Mouse (Mus musculus) B cell, adult 2 months (primary cell): ENCODE data around the gene Fbxo11.

ENCODE experiments used
- DNase-seq, 2 experiments: peaks; one replicate each; pipeline ENCODE4 v3.0.0; 2022

Fbxo11 gene

DNA sequence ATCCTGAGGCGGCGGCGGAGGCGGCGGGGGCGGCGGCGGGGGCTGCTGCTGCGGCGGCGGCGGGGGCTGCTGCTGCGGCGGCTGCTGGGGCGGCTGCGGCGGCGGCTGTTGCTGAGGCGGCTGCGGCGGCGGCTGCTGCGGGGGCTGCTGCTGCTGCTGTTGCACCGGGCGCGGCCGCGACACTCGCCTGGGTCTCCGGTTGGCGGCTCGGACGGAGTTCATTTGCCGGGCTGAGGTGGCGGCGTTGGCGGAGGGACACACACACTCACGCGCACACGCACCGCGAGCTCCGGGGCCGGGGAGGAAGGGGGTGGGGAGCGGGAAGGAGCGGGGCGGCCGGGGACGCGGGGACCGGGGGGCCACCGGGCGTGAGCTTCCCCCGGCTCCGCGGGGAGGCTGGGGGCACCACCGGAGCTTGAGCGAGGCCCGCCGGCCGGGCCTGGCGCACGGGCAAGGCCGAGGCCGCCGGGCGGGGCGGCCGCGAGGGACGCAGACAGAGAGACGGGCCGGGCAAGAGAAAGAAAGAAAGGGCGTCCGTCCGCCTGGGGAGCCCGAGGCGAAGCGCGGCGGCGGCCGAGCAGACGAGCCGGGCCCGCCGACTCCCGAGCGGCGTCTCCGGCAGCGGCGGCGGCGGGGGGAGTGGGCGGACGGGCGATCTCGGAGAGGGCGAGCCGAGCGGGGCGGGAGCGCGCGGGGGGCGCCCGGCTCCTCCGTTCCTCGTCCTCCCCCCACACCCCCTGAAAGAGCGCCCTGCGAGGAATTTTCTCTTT lies at the start of gene Fbxo11:
Gene Fbxo11 (minus strand): TSS at position 261 of the 770 bp plus-strand sequence.
- peak; percentile 48 to 70 for DNase-seq

DNA sequence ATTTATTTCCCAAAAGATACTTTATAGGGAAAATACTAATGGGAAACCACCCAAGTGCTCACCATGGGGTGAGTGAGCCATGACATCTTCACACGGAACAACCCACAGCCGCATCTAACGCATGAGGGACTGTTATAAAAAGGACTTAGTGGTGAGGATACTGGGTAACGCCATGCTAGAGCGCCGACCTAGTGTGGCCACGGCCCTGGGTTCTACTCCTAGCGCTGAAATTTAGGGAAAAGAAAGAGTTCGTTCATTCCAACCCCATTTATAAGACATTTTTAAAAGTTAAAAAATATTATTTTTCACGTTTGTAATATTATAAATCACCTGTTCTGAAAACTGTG lies 48.8 kb upstream of the Fbxo11 start:
- DNase-seq, result peak in 1 of 2 experiments; percentile 66

DNA sequence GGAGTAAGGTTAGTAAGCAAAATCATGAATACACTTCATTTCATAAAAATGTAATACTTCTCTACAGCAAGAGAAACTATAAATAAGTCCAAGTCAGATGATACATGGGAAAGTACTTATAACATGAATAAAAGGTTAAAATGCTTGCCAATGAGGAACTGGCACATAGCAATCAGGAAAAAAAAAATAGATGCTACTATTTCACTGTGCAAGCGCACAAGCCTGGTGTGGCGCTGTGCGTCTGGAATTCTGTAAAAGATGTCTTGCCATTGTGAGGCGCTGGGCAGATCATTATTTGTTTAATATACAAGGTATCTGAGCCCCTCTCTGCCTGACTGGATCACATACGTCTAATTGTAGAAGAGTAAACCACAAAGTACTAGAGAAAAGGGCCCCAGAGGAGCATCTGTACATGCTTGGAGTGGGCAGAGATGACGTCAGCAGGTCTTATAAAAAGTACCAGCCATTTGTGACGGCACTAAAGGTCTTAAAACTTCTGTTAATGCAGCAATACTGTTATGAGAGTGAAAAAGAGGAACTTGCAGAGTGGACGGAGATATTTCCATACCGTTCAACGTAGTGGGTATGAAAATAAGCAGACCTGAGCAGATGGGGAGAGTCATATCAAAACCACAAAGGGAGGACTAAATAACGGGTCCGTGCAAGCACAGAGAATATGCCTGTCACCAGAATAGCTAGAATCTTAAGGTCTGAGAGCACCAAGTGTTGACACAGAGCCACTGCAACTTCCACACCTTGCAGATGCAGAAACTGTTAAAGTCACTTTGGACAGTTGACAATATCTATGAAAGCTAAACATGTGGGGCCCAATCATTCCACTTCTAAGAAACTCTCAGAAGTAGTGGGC lies 48.2 kb upstream of the Fbxo11 start:
- peak; percentile 85 to 88 for DNase-seq

DNA sequence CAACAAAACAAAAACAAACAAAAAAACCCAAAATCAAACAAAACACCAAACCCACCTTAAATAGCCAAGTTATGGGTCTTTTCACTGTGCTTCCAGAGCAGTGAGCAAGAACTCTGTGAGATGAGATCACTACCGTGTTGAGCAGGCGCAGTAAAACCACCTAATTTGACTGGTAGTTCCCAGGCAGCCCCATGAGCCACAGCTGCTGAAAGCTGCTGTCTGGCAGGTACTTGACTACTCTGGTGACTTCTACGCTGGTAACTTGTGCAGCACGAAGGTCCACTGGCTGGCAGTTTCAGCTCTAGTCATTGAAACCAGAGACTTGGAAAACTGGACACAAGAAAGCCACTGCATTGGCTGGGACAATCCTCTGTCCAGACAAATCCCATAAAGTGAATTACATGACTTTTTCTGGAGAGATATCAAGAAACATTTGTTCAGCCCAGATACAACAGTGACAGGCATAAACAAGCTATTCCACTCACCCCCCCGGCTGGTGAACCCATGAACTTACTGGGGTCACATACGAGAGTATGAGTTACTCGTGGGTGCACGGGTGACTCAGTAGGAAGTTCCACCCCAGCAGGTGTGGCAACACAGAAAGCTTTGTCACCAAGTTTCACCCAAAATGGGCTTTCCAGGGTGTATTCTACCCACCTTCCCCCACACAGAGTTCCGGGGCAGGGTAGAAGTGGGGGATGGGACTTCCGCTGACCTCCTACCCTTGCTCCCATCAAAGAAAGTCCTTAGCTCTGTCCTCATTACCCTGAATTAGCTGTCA lies 47.0 kb upstream of the Fbxo11 start:
- peak; percentile 82 to 84 for DNase-seq

DNA sequence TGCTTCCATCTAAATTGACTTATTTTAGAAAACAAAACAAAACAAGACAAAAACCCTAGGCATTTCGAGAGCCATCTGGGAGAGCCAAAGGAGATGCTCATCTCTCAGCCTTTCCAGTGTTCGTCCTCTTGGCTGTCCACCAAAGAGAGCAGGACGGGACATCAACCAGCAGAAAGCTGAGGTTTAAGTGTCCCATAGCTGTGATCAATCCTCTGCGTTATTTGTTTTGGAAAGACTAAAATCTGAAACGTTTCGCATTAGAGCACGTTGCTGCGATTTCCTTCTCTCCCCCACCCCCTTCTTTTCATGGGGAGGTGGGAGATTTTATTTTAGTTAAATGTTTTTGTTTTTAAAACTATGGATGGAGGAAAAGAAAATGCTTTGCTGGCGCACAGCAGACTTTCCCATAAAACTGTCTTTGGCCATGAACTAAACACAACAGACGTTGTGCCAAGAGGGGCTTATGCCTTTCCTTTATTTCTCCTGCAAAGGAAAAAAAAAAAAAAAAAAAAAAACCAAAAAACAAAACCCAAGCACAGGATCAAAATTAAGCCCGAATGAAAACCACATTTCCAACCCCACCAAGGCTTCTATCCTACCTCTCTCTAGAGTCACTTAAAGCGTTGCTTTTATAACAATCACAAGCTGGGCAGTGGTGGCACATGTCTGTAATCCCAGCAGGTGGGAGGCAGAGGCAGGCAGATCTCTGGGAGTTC lies 46.1 kb upstream of the Fbxo11 start:
- no peak for DNase-seq

DNA sequence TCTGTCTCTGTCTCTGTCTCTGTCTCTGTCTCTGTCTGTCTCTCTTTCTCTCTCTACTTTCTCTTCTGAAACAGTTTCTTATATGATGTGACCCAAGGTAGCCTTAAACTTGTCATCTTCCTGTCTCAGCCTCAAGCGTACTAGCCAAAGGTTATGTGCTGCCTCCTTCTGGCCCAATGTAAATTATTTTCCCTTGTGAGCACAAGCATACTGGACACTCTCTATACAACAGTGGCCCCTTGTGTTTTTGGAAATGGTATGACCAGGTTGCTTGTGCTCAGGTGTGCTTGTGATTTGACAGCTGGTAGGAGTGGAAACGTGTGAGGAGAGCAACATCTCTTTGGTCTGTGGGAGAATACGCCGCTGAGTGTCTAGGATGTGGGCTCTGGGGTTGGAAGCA lies 42.6 kb upstream of the Fbxo11 start:
- peak; percentile 56 to 58 for DNase-seq

DNA sequence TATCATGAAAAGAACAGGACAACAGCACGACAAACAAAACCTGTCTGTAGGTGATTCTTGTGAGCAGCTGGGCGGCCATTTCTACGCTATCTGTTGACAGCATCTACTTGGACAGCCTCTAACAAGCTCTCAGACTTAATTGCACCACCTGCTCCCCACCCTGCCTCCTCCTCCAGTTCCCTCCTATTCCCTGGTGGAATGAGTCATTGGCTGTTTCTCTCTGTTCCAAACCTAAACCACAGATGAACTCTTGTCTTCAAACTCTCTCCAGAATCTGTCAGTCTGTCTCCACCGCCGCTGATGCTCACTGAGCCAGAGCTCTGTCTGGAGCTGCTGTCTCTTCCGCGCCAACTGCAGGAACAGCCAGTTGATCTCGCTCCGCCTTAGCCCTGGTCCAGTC lies 41.3 kb upstream of the Fbxo11 start:
- DNase-seq, result no peak

DNA sequence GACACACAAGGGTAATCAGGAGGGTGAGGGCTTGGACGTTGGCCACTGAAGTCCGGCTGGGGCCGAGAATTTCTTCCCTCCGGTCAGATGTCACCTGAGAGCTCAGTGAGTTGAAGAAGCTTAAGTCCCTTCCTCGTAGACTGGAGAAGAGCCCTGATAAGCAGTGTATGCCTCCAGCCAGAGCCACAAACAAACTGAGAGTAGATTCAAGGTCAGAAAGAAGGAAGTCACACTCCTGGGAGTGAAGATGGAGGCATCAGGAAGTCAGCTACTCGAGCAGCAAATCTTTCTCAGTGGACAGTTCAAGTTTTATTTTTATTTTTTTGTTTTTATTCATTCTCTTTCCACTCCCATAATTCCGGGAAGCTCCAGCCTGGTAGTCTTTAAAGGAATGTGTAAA lies 37.5 kb upstream of the Fbxo11 start:
- no peak for DNase-seq

DNA sequence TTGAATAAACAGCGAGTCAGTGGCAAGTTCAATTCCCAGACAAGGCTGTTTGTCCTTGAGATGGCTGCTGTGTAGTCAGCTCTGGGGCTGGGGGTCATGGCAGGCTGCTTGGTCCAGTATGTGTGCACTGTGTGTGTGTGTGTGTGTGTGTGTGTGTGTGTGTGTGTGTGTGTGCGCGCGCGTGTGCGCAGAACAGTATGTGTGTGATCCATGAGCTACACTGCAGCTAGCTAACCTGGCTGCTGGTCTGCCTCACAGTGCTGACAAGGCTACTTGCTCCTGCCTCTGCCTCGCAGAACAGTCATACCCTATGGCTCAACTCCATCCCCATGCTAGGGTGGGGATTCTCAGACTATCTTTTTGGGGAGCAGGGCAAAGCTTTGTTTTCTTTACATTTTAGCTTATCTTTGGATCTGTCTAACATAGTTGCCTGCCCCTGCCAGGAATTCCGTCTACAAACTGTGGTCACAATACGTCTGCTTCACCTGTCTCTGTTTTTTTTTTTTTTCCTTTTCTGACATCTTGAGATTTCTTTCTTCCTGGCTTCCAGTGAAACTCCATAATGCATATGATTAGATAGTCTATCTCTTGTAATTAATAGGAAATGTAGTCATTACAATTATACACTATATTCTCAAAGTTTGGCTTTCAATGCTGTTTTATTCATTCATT lies 33.2 kb upstream of the Fbxo11 start:
- no peak for DNase-seq

DNA sequence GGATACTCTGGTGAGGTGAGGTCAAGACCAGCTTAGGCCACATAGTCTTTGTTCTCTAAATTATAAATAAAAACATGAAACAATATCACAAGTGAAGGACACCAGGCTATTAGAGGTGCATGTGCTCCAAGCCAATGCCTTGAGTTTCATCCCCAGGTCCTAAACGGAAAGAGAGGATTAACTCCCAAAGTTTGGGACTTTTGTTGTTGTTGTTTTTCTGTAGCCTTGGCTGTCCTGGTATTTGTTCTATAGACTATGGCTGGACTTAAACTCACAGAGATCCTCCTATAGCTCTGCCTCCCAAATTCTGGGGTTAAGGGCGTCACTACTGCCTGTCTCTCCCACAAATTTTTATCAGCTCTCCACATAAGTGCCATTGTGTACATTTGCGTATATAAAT lies 32.5 kb upstream of the Fbxo11 start:
- DNase-seq, result no peak

DNA sequence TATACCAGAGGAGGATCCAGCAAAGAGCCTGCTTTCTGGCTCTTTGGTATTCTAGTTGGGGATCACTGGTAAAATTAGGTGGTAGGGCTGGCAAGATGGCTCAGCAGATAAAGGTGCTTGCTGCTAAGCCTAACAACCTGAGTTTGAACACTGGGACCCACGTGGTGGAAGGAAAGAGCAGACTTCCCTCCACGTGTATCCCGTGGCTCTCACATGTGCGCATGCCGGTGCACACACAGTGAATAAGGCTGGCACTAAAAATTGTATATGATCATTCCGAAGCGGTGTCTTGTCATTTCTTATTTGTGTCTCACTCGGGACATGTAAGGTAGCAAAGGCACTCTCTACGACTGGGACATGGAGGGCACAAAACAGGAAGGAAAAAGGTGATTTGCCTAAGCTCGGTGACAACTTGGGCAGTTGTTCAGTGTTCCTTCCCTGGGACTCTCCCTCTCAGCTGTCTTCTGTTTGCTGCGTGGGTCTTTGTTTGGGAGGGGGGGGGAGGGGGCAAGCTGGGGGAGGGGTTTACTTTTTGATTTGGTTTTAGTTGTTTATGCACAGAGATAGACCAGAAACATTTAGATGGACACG lies 31.8 kb upstream of the Fbxo11 start:
- DNase-seq, result peak; percentile 43 to 45

DNA sequence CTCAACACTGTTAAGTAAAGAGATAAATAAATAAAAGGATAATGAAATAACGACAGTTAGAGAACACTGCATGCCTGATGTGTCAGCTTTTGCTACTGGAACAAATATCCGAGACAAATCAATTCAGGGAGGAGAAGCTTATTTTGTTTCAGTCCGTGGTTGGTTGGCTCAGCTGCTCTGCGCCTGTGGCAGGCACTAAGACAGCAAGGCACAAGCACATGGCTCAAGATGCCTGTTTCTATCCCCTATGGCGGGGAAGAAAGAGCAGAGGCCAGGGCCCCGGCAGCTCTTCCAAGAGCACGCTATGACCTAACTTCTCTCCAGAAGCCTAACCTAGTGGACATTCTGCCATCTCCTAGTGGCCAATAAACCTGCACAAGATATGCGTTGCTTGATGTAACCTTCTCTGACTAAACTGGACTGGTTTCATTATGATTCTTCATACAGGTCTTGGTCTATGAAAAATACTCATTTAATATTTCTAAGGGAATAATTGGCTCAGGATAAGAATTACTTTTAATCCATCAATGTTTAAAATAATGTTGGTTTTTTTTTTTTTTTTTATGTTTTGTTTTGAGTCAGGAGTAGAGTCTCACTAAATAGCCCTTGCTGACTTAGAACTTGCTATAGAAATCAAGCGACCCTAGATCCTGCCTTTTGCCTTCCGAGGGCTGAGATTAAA lies 30.6 kb upstream of the Fbxo11 start:
- no peak for DNase-seq

DNA sequence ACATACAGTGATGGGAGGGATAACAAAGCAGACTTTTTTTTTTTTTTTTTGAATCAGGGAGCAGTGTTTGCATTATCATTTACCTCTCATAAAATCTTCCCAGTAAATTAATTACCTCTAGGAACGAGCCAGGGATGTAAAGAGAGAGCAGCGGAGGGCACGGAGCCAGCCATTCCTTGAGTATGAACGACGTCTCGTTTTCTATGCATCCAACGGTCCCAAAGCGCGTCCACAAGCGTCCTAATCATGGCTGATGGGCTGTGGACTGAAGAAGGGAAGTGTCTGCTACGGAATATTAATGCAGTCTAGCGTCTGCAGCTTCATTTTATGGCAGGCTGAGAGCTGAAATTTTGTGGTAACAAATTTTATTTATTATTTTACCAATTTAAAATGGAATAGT lies 29.2 kb upstream of the Fbxo11 start:
- DNase-seq, result no peak

DNA sequence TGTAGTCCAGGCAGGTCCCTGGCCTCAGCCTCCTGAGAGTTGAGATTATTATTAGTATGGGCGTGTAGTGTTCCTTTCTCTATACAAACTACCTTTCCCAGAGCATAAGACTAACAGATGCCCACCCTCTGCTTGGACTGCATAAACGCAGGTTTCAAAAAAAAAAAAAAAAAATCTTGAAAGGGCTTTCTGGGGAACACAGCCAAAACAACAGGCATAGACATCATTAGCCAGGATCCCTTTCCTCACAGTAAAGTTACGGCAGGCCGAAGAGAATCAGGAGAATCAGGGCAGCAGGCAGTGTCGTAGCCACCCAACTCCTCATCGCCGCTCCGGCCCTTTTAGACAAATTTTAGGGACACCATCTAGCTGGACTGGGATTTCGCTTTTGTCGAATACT lies 28.7 kb upstream of the Fbxo11 start:
- no peak for DNase-seq

DNA sequence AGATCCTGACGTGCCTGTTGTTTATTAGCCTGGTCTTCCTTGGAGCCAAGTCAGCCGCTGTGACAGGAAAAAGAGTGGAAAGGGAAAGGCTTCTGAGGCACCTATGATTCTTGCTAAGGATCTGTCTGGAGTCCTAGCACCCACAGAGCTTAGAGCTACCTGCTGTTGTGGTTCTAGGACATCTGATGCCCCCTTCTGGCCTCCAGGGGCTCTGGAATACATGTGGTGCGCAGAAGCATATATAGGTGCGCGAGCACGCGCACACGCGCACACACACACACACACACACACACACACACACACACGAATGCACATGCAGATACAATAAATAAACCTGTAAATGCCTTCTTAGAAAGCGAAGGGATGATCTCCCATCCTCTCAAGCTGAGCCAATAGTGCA lies 20.9 kb upstream of the Fbxo11 start:
- no peak for DNase-seq

DNA sequence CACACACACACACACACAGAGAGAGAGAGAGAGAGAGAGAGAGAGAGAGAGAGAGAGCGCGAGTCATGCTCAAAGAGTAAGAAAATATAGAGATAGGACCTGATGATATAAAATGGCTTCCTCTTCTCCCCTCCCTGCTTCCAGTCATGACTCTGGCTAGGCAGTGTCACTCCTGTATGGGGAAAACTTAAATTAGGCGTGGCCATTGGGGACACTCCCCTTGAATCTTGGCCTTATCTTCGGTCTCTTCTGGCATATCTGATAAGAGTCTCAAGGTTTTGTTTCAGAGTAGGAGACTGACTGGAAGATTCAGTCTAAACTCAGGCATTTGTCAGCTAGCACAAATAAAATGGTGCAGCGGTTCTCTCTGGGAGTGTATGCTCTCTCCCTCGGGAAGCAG lies 16.4 kb upstream of the Fbxo11 start:
- no peak for DNase-seq

DNA sequence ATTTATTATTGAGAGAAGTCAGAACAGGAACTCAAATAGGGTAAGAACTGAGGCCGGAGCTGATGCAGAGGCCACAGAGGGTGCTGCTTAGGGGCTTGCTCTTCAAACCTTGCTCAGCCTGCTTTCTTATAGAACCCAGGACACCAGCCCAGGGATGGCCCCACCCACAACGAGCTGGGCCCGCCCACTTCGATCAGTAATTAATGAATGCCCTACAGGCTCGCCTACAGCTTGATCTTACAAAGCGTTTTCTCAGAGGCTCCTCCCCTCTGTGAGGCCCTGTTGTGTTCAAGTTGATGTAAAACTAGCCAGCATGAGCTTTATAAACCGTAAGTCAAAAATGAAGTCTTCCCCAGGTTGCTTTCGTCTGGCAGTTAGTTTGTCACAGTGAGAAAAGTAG lies 14.7 kb upstream of the Fbxo11 start:
- DNase-seq, result no peak

DNA sequence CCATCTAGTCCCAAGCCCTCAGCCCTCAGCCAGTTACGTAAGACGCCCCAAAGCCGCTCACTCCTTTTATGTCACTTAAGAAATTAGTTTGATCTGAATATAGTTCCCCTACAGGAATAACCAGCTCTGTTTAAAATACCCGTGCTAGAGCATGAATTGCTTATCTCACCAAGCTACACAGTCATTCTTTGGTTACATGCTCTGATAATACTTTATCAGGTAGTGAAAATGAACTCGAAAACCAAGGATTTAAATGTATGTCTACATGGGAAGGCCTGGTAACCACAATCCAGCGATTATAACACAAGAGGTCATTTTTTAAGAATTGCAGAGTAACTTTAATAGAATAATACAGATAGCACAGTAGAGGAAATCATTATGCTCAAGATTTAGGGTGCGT lies 7.0 kb upstream of the Fbxo11 start:
- no peak for DNase-seq

DNA sequence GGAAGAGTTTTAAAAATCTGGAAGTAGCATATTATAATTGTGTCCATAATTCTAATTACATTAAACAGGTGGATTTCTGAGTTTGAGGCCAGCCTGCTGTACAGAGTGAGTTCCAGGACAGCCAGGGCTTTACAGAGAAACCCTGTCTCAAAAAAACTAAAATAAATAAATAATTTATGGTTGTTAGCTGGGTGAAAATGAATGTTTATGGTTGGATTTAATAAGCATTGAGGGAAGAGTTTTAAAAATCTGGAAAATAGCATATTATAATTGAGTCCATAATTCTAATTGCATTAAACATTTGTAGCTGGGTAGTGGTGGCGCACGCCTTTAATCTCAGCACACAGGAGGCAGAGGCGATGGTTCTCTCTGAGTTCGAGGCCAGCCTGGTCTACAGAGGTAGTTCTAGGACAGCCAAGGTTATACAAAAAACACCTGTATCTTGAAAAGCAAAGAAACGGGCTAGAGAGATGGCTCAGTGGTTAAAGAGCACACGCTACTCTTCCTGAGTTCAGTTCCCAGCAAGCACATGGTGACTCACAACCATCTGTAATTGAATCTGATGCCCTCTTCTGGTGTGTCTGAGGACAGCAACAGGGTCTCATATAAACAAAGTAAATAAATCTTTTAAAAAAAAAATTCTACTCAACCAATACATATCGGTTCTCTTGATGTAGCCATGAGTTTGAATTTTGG lies 3.1 kb upstream of the Fbxo11 start:
- DNase-seq, result no peak

DNA sequence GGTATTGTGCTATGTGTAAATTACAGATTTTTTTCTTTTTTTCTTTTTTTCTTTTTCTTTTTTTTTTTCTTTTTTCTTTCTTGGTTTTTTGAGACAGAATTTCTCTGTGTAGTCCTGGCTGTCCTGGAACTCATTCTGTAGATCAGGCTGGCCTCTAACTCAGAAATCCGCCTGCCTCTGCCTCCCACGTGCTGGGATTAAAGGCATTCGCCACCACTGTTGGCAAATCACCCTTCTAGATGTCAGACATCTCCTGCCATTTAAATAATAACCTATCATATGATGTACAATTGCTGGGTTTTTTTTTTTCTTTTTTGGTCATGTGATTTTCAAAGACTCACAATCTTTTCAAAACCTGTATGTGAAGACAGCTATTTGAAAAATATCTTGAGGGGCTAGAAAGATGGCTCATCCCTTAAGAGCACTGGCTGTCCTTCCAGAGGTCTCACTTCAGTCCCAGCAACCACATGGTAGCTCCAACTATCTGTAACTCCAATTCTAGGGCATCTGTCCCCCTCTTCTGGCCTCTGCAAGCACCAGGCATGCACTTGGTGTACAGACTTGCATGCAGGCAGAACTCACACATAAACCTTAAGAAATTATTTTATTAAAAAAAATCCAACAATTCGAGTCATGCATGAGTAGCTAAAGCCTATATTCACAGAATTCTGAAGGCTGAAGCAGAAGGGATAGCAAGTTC lies 2.3 kb upstream of the Fbxo11 start:
- no peak for DNase-seq
